Mouse (Mus musculus) adrenal gland, adult 8-10 months (tissue): ENCODE results near the gene Map3k14. TPM values are rescaled to one million over a fixed set of nuclear protein-coding genes. Genes with fewer than 3 reads are reported as not detected.
"Not testable (repeated sequence)": the region's sequence is repeated elsewhere in the genome, so short reads cannot be mapped to it uniquely, and the experiment has no call there.

Experiments used
- DNase-seq: peaks from one replicate; pipeline ENCODE4 v3.0.0; 2022
- total RNA-seq, 4 experiments: library from RNA; stranded (reverse); gene quantifications; 2 replicates each; pipeline ENCODE4 v1.2.4; 2022

The Map3k14 gene
- total RNA-seq = 10 to 100 TPM in 1 of 4 experiments, 1 to 10 TPM in 3; 7.1 to 11.8 (median 9.0) TPM

DNA sequence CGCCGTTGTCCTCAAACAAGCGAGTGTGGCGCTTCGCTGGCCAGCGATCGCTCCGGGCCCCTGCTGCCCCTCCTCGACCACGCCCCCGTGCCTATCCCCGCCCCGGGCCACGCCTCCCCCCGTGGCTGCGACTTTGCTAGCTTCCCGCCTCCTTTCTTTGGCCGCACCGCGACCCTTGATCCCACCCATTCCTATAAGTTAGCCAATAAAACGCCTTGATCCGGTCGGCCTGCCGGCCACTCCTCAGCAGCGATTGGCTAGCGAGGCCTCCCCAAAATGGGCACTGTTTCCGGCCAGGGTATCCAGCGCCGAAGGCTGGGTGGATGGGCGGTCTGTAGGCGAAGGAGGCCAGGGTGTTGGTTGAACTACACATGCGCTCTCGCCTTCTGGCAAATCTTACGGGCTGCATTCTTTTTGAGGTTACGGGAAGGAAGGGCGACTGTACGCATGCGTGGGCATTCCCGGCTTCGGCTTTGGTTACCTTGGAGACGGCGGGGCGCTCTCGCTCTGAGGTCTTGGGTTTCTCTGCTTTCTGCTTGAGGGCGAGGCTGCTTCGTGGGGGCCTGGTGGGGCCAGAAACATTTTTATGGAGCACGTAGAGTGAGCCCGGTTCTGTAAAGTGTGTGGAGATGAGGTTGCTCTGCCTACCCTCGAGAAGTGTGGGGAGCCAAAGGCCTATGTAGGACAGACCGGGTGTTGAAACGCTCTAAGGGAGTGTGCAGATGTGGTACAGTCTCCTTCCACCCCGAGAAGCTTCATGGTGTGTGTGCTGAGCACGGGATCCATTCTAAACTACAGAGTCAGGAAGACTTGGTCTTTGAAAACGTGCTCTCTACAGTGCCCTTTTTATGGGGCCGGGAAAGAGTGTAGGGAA, at the start of gene Map3k14:
Gene Map3k14, minus strand, starts transcription at position 127 of the 874 bp plus-strand sequence.
- DNase-seq = peak; percentile 100

GRCm38 (mm10) chr11:103315379-103315778, 48.1 kb upstream of the Map3k14 start:
- DNase-seq = no peak

GRCm38 (mm10) chr11:103314736-103315374, 47.6 kb upstream of the Map3k14 start:
- no peak for DNase-seq

DNA sequence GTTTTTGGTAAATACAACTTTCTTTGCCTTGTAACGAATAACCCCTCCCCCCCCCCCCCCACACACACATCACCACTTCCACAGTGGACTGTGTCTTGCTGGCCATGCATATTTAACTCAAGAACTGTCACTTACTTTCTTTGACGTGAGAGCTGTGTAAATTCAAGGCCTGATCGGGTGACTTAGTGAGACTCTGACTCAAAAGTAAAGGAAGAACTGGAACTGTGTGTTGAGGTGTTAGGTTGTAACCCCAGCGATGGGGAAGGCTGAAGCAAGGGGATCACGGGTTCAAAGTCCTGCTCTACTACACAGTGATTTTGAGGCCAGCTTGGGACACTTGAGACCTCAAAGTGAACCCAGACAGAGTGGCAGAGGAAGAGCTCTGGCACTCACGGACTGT, 46.3 kb upstream of the Map3k14 start:
- no peak for DNase-seq

- DNase-seq = no peak
Measured at GRCm38 (mm10) chr11:103312655-103313255, 45.5 kb upstream of the Map3k14 start.

- DNase-seq = peak; percentile 60
Measured at GRCm38 (mm10) chr11:103311960-103312611, 44.8 kb upstream of the Map3k14 start.

DNA sequence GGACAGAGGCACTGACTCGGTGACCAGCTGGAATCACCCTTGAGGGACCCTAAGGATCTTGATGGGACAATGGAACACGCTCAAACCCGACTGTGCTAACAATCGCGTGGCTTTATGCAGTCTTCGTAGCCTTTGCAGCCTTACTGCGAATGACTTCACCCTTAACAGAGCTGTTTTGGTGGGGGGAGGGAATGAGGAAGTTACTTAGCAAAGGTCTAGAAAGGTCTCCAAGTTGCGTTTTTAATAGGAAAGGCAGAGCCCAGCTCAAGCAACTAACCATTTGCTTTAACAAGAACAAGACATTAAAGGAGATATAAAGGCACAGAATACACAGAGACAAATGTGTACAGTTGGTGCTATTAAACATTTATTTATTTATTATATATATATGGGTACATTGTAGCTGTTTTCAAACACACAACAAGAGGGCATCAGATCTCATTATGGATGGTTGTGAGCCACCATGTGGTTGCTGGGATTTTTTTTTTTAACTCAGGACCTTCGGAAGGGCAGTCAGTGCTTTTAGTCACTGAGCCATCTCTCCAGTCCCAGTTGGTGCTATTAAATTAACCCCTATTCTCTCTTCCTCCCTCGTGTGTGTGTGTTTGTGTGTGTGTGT, 42.8 kb upstream of the Map3k14 start:
- no peak for DNase-seq

DNA sequence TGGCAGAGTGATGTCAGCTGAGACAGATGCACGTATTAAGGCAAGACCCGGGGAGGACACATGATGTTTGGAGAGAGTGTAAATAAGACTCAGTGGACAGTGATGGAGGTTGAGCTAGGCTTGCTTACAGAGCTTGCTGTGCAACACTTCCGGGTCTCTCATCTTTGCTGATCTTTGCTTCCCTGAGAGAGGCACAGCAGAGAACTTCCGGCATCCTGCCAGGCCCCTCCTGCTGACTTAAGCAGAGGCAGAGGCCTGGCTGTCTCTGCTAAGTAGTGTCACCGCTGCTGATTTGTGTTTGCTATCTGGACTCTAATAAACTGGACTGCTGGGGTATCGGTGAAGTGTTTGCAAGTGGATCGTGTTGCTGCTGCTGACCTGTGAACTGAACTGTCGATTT, 40.6 kb upstream of the Map3k14 start:
- DNase-seq = no peak

GRCm38 (mm10) chr11:103304525-103304924, 37.3 kb upstream of the Map3k14 start:
- no peak for DNase-seq

DNA sequence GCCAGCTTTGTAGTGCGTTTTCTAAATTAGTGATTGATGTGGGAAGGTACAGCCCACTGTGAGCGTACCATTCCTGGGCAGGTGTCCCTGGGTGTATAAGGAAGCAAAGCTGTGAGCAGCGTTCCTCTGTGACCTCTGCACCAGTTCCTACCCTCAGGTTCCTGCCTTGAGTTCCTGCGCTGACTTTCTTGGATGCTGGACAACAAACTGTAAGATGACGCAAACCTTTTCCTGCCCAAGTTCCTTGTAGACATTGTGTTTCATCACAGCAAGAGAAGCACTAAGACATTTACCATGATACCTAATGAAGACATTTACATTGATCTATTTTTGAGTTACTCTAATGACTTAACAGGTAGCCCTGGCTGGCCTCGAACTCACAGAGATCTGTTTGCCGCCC, 27.5 kb upstream of the Map3k14 start:
- DNase-seq = no peak

DNA sequence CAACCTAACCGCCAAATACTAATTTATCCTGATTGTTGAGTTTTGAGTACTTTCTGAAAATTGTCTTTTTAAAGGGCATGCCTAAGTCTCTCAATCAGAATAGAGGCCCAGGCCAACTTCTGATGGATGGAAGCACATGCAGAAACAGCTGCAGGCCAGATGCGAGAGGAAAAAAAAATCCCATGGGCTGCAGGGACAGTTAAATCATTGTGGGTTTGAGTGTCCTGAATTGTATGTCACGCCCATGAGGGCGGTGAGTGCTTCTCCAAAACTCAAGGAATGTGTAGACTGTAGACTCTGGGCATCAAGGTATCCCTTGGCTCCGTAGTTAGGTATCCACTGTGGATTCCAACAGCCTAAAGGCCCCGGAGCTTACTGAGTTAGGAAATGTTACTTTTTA, 26.8 kb upstream of the Map3k14 start:
- DNase-seq = no peak

GRCm38 (mm10) chr11:103292890-103293287, 25.6 kb upstream of the Map3k14 start:
- no peak for DNase-seq

GRCm38 (mm10) chr11:103292152-103292889, 25.0 kb upstream of the Map3k14 start:
- DNase-seq = no peak

DNA sequence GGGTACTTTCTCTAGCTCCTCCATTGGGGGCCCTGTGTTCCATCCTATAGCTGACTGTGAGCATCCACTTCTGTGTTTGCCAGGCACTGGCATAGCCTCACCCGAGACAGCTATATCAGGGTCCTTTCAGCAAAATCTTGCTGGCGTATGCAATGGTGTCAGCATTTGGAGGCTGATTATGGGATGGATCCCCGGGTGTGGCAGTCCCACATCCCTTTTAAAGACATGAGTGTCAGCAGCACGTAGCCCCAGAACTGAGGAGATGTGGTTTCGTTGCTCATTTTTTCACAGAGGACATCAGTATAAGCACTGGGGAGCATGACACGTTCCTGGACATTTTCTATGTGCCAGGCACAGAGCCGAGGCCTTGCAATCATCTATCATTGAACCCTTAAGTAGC, 23.6 kb upstream of the Map3k14 start:
- not testable (repeated sequence) for DNase-seq

GRCm38 (mm10) chr11:103288291-103288963, 21.2 kb upstream of the Map3k14 start:
- no peak for DNase-seq

GRCm38 (mm10) chr11:103286910-103287309, 19.6 kb upstream of the Map3k14 start:
- no peak for DNase-seq

- DNase-seq = no peak
Measured at GRCm38 (mm10) chr11:103285951-103286350, 18.7 kb upstream of the Map3k14 start.

- DNase-seq = no peak
Measured at GRCm38 (mm10) chr11:103285276-103285675, 18.0 kb upstream of the Map3k14 start.

GRCm38 (mm10) chr11:103281784-103282183, 14.5 kb upstream of the Map3k14 start:
- DNase-seq = no peak

DNA sequence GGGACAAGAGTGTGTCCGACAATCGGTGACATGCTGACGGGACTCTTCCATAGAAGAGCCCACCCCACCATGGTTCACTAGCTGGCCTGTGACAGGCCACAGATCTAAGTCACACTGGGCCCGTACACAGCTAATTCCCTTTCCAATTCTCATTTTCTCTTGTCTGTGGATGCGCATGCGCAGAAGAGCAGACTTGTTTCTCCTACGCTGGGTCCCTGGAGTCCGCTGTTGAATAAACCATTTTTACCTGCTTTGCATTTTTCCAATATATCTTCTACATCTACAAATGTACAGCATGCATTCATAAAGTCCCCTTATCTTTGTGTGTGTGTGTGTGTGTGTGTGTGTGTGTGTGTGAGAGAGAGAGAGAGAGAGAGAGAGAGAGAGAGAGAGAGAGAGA, 9.2 kb upstream of the Map3k14 start:
- no peak for DNase-seq

DNA sequence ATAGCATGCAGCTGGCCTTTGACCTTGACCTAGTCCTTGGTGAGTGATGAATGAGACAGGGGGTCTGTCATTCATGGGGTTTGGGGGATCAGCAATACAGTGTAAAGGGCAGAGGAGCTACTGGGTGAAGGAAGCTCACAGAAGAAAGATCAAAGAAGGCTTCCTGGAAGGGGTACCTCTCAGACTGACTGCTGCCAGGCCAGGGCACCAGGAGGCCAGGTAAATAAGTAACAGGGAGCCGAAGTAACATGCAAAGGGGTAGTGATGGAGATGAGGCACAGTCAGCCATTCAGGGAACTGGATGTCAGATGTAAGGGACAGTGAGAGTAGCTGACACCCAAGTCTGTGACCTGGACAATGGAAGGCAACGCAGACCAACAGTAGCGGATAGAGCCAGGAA, 5.6 kb upstream of the Map3k14 start:
- no peak for DNase-seq
